Mouse (Mus musculus): ENCODE data around the gene Adal.

- no peak for TF ChIP-seq CTCF (IDR thresholded peaks at IDR 0.05; ENCODE audit: extremely low read depth, insufficient read depth, low read length)
- TF ChIP-seq POLR2A (IDR thresholded peaks at IDR 0.05; ENCODE audit: extremely low read depth, insufficient read depth, low read length): no peak
Observed at GRCm38 (mm10) chr2:121184142-121184541, 43.9 kb downstream of the Adal start.
